Mouse (Mus musculus) thymus, adult 2 months (tissue): ENCODE data around the gene Aurkaip1. TPM values are rescaled to one million over a fixed set of nuclear protein-coding genes. Genes with fewer than 3 reads are reported as not detected.

Experiments
- DNase-seq: peaks from one replicate; pipeline ENCODE4 v3.0.0; 2021
- H3K27ac ChIP-seq: fragments of 200-500 bp; 2 replicates; pipeline ENCODE4 v1.5.1; 2012; ENCODE audit warnings: low read length, control low read depth; ENCODE audit not compliant: control insufficient read depth, insufficient read depth
- H3K27me3 ChIP-seq: fragments of 200-500 bp; 2 replicates; pipeline ENCODE4 v1.6.1; 2012; ENCODE audit warnings: mild to moderate bottlenecking, low read length, moderate library complexity, mixed read lengths; ENCODE audit not compliant: control insufficient read depth, insufficient read depth
- H3K36me3 ChIP-seq: fragments of 200-500 bp; 2 replicates; pipeline ENCODE4 v1.6.1; 2012; ENCODE audit warnings: mild to moderate bottlenecking, low read length, moderate library complexity; ENCODE audit not compliant: control insufficient read depth, insufficient read depth
- H3K4me1 ChIP-seq: fragments of 200-500 bp; replicated peaks from 2 replicates; pipeline ENCODE4 v1.6.1; 2012; ENCODE audit warnings: low read length; ENCODE audit not compliant: control insufficient read depth, insufficient read depth
- H3K4me3 ChIP-seq: fragments of 200-500 bp; 2 replicates; pipeline ENCODE4 v1.5.1; 2012; ENCODE audit warnings: mild to moderate bottlenecking, low read length, control low read depth, moderate library complexity; ENCODE audit not compliant: control insufficient read depth, insufficient read depth
- CTCF ChIP-seq: fragments of 200-500 bp; IDR thresholded peaks from 2 replicates; pipeline ENCODE4 v1.5.1; 2012; ENCODE audit warnings: mild to moderate bottlenecking, control low read depth, low read length, moderate library complexity, borderline replicate concordance; ENCODE audit not compliant: control insufficient read depth, poor library complexity, insufficient read depth; ENCODE audit errors: extremely low read depth
- POLR2A ChIP-seq: fragments of 200-500 bp; IDR thresholded peaks from 2 replicates; pipeline ENCODE4 v1.6.1; 2012; ENCODE audit warnings: mild to moderate bottlenecking, low read length, control low read depth, moderate library complexity; ENCODE audit not compliant: control insufficient read depth, poor library complexity, insufficient read depth; ENCODE audit errors: extremely low read depth
- WGBS: fragments of 180-500 bp; shearing (Covaris S2); methylation state at CpG from one replicate; pipeline ENCODE4 v1.1.7; 2018; 5-methylcytosine and 5-hydroxymethylcytosine counted together
- polyA plus RNA-seq: library from polyadenylated mRNA; depleted of rRNA; stranded (reverse); fragments of >200 nt; gene quantifications from 2 replicates; pipeline ENCODE4 v1.2.3, GENCODE M21; 2012

Aurkaip1 gene
- polyA plus RNA-seq, 1 experiment = 230 TPM

DNA sequence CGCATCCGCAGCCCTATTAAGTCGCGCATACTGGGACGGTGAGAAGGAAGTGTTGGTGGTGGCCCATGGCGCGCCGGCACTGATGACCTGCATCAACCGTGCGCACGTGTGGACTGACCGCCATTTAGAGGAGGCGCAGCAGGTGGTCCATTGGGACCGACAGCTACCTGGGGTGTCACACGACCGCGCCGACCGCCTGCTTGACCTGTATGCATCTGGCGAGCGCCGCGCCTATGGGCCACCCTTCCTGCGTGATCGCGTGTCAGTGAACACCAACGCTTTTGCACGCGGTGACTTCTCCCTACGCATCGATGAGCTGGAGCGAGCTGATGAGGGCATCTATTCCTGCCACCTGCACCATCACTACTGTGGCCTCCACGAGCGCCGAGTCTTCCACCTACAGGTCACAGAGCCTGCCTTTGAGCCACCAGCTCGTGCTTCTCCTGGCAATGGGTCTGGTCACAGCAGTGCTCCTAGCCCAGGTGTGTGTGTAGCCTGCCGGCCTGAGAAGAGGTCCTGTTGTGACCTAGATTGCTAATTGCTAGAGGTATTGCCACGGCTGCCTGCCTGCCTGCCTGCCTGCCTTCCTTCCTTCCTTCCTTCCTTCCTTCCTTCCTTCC is 10.7 kb downstream of the Aurkaip1 start:
- 0 out of 2 replicates have a peak overlapping the region, but pooled peaks have one; percentile 39 for H3K4me3 ChIP-seq
- no peak for DNase-seq

DNA sequence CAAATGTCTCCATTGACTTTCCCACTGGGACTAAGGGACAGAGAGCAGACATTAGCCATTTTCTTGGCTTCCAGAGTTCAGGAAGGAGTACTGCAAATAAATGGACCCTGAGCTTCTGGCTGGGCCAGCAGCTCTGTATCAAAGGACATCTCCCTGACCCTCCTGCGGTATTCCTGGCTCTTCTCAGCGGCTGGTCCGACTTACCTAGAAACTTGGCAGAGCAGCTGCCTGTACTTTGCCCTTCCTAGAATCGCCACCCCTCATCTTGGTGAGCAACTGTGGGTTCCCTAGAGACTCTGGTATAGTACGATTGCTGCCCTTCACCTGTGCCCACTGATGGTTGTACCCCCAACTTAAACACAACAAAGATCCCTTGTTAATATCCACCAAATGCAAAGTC is 12.2 kb downstream of the Aurkaip1 start:
- peaks cover 27% of the 10 kb centered on the region for H3K4me1 ChIP-seq
- H3K36me3 ChIP-seq = no peaks in the 10 kb centered on the region
- TF ChIP-seq CTCF (no peak), POLR2A (no peak)
- no peak overlapping the region for H3K4me3 ChIP-seq
- 93% methylated on average over 5 of the region's 5 CpGs for WGBS
- DNase-seq = no peak
- no peaks in the 10 kb centered on the region for H3K27me3 ChIP-seq
- H3K27ac ChIP-seq = no peak overlapping the region

More for the DNA sequence above, 10.7 kb downstream of the Aurkaip1 start:
- Histone ChIP-seq H3K4me1 (peaks cover 25% of the 10 kb centered on the region), H3K27me3 (no peaks in the 10 kb centered on the region), H3K27ac (no peak overlapping the region), H3K36me3 (no peaks in the 10 kb centered on the region)
- 70% methylated on average over 38 of the region's 38 CpGs for WGBS
- no peak for TF ChIP-seq POLR2A
- no peak for TF ChIP-seq CTCF

DNA sequence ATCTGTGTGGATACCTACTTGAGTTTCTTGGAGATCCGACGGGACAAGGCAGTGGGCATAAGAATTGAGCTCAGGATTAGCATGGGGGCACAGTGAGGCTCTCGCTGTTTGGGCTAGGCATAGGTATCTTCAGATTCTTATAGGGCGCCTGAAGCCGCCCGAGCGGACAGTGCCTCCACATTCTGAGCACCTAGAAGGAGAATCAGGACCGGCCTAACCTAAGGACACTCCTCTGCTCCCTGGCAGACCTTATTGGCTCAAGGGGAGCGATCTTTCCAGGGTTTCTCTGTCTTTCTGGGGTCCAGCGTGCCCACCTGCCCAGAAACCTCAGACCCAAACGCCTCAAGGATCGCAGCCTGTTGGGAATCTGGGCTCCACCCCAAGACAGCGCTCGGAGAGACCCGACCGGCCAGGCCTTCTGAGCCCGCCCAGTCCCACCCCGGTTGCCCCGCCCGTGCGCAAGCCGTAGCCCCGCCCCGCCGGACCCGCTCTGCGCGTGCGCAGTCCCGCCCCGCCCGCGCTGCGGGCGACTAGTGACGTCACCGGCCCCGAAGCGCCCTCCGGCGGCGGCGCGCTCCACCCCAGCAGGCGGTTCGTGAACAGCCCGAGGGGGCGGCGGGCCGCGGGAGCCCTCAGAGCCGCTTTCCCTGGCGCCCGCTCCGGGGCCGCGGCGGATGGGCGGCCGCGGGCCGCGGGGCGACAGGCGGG is 16.0 kb downstream of the Aurkaip1 start, which contains the start of gene Dvl1:
Gene Dvl1, plus strand, starts transcription at position 532 of the 708 bp plus-strand sequence.
- H3K27ac ChIP-seq = no peak within 1 kb of the TSS
- no peaks in the 10 kb centered on the region for H3K36me3 ChIP-seq
- peaks cover 19% of the 10 kb centered on the region for H3K4me1 ChIP-seq
- 5% methylated on average over 64 of the region's 65 CpGs for WGBS
- H3K27me3 ChIP-seq = no peaks in the 10 kb centered on the region
- TF ChIP-seq CTCF (peak; percentile 77), POLR2A (peak; percentile 53)
- peak within 1 kb of the TSS; percentile 91 for H3K4me3 ChIP-seq
- DNase-seq = peak; percentile 94

DNA sequence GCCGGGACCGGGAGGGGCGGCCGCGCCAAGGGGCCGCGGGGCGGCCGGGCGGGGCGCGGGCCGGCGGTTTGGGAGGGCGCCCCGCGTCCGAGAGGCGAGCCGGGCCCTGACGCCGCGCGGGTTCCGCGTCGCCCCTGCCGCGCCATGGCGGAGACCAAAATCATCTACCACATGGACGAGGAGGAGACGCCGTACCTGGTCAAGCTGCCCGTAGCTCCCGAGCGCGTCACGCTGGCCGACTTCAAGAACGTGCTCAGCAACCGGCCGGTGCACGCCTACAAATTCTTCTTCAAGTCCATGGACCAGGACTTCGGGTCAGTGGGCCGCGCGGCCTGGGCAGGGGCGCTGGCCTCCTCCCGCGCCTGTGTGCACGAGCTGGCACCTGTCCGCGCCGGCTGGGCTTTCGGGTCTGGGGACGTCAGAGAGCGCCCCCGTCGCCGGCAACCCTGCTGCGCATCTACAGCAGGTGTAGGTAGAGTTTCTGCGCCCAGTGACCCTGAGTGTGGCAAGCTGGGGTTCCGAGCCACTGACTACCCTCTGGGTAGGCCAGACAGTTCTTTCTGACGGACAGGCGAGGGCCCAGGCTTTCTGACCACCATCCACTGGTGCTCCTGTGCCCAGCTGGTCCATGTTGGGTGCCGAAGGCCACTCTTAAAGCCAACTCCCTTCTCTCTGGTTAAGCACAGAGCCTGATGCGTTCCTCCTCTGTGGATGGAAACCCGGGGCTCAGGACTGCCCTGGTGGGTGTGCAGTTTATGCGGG is 16.7 kb downstream of the Aurkaip1 start:
- H3K4me3 ChIP-seq = peak overlapping the region; percentile 91
- peak; percentile 63 for DNase-seq
- H3K36me3 ChIP-seq = no peaks in the 10 kb centered on the region
- WGBS = 5% methylated on average over 69 of the region's 69 CpGs
- peaks cover 19% of the 10 kb centered on the region for H3K4me1 ChIP-seq
- no peaks in the 10 kb centered on the region for H3K27me3 ChIP-seq
- TF ChIP-seq POLR2A (no peak), CTCF (no peak)
- H3K27ac ChIP-seq = no peak overlapping the region

DNA sequence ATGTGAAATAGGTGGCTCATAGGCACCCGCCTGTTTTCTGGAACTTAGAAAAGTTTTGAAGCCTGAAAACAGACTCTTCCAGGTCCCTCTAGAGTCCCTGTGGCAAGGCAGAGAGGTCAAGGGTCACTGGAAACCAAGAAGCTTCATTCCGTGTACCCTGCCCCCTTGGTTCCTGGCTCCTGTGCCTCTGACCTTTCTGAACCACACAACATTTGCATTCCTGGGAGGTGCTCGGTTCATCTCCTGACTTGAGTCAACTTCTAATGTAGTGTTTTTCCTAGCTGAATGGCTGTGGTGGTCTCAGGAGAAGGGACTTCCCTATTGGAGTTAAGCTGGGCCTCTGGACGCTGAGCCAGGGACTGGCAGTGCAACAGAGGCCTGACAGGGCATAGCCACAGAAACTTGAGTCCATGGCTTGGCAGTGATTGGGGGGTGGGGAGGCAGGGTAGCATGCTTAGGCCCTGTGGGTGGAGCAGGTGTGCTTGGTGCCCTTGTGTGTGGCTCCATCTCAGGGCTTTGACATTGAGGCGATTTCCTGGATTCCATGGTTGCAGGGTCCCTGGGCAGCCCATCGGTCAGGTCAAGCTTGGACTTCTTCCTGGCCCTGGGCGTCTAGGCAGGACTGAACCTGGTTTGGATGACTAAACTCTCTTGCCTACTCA is 17.5 kb downstream of the Aurkaip1 start:
- no peak for TF ChIP-seq POLR2A
- TF ChIP-seq CTCF = no peak
- DNase-seq = no peak
- Histone ChIP-seq H3K27ac (no peak overlapping the region), H3K4me3 (no peak overlapping the region), H3K27me3 (no peaks in the 10 kb centered on the region), H3K36me3 (no peaks in the 10 kb centered on the region), H3K4me1 (peaks cover 19% of the 10 kb centered on the region)
- 82% methylated on average over 7 of the region's 7 CpGs for WGBS

DNA sequence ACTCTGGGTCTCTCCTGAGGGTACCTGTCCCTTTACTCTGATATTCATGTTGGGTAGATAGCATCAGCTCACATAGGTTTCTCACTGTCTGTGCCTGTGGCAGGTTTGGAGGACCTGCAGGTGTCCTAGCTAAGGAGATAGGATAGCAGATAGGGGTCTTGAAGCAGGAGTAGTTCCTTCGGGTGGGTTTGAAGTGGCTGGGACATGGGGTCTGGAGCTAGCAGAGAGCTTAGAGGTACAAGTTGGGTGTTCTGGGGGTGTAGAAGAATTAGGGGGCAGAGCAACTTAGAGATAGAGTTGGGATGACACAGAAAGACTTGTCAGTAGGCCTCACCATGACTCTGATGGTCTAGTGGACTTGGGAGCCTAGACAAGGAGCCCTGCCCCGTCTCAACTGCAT is 18.3 kb downstream of the Aurkaip1 start:
- DNase-seq = no peak
- Histone ChIP-seq H3K27ac (no peak overlapping the region), H3K4me3 (no peak overlapping the region), H3K36me3 (no peaks in the 10 kb centered on the region), H3K27me3 (no peaks in the 10 kb centered on the region), H3K4me1 (peaks cover 19% of the 10 kb centered on the region)
- TF ChIP-seq POLR2A = no peak
- no peak for TF ChIP-seq CTCF
- 62% methylated on average over 2 of the region's 2 CpGs for WGBS
